Mouse (Mus musculus) small intestine, adult 2 months (tissue): ENCODE results near the gene Vps51.

Experiments used
- CTCF ChIP-seq: fragments of 200-500 bp; IDR thresholded peaks from 2 replicates; pipeline ENCODE4 v1.5.1; 2012; ENCODE audit warnings: low read depth, mild to moderate bottlenecking, control low read depth, inconsistent platforms, low read length, moderate library complexity, mixed read lengths; ENCODE audit not compliant: insufficient replicate concordance, insufficient read length; ENCODE audit errors: extremely low read depth
- POLR2A ChIP-seq: fragments of 200-500 bp; IDR thresholded peaks from 2 replicates; pipeline ENCODE4 v1.6.1; 2012; ENCODE audit warnings: low read depth, mild to moderate bottlenecking, control low read depth, inconsistent platforms, low read length, moderate library complexity

- TF ChIP-seq POLR2A (no peak), CTCF (no peak)
Observed at GRCm38 (mm10) chr19:6123330-6123729, 46.3 kb upstream of the Vps51 start.
